Mouse (Mus musculus): ENCODE measurements around the gene 4932438H23Rik. TPM values are rescaled to one million over a fixed set of nuclear protein-coding genes. Genes with fewer than 3 reads are reported as not detected.
A peak's percentile ranks its signal among the peaks of the same experiment; 100 is the strongest.
"Not testable (repeated sequence)": the region's sequence is repeated elsewhere in the genome, so short reads cannot be mapped to it uniquely, and the experiment has no call there.

4932438H23Rik gene
- polyA plus RNA-seq, 1 experiment from 2014 or later = not detected

DNA sequence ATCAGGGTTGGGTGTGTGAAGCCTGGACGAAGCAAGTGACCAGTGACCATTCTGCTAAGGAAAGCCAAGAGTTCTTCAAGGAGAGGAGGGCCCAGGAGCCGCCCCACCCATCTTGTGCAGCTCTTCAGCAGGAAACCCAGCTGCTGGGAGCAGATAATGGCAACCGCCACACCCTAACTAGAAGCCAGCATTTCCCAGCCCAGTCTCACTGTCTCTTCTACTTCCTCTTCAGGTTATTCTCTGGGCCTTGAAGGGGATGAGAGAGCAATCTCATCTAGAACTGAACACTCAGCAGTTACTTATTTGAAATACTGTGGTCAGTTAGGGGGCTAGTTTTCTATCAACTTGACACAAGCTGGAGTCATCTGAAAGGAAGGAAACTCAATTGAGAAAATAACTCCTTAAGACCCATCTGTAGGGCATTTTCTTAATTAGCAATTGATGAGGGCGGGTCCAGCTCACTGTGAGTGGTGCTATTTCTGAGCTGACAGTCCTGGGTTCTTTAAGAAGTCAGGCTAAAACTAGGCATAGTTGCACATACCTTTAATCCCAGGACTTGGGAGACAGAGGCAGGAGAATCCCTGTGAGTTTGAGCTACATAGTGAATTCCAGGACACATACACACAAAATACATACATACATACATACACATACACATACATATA lies 8.1 kb downstream of the 4932438H23Rik start:
- Histone ChIP-seq H3K9ac (ENCODE audit: low read length) (no peak overlapping the region), H3K4me2 (no peak overlapping the region), H3K27me3 (ENCODE audit: control insufficient read depth, insufficient read depth, low read length) (no peaks in the 10 kb centered on the region; the same call in none of the 2 replicates), H3K4me1 (ENCODE audit: control insufficient read depth, insufficient read depth, low read length) (no peaks in the 10 kb centered on the region), H3K4me3 (ENCODE audit: low read depth, low read length) (no peak overlapping the region), H3K9me3 (ENCODE audit: control insufficient read depth, low read length) (no peaks in the 10 kb centered on the region), H3K36me3 (ENCODE audit: control insufficient read depth, insufficient read depth, low read length) (no peaks in the 10 kb centered on the region), H3K27ac (ENCODE audit: low read depth, low read length) (no peak overlapping the region)
- WGBS = 75% methylated on average over 4 of the region's 4 CpGs
- no peak for ATAC-seq (ENCODE audit: low FRiP score)
- DNase-seq (ENCODE audit: low spot score, missing footprints) = no peak

DNA sequence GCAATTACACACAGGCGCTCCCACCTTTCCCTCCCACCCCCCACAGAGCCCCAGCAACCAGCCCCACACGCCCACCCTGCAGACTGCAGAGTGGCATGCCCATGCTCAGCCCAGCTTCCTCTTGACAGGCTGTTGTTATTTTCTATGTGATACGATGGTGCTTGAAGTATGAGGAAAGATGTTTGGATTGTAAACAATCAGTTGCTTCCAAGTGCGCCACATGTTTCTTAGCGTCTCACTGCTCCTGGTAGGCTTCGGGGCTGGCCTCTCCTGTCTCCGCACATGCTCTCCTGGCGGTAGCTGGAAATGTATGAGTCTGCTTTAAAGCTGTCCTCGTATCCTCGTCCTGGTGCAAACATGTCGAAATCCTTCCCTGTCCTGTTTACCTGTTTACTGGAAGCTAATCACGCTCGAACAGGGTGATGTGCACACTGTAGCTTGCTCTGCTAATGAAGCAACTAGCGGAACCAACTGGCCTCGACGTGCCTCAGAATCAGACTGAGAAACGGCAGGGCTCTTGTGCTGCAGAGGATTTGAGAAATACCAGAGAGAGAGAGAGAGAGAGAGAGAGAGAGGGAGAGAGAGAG lies 9.6 kb downstream of the 4932438H23Rik start:
- 74% methylated on average over 17 of the region's 17 CpGs for WGBS
- no peak for DNase-seq (ENCODE audit: low spot score, missing footprints)

GRCm38 (mm10) chr16:91084307-91085238 lies 10.3 kb downstream of the 4932438H23Rik start:
- H3K27me3 ChIP-seq (ENCODE audit: control insufficient read depth, insufficient read depth, low read length) = no peaks in the 10 kb centered on the region; the same call in none of the 2 replicates
- no peak overlapping the region for H3K27ac ChIP-seq (ENCODE audit: low read depth, low read length)
- no peak for ATAC-seq (ENCODE audit: low FRiP score)
- no peak overlapping the region for H3K4me2 ChIP-seq
- H3K4me1 ChIP-seq (ENCODE audit: control insufficient read depth, insufficient read depth, low read length) = no peaks in the 10 kb centered on the region
- H3K9me3 ChIP-seq (ENCODE audit: control insufficient read depth, low read length) = no peaks in the 10 kb centered on the region
- H3K4me3 ChIP-seq (ENCODE audit: low read depth, low read length) = no peak overlapping the region
- H3K36me3 ChIP-seq (ENCODE audit: control insufficient read depth, insufficient read depth, low read length) = no peaks in the 10 kb centered on the region
- 89% methylated on average over 21 of the region's 21 CpGs for WGBS
- no peak for DNase-seq (ENCODE audit: low spot score, missing footprints)
- no peak overlapping the region for H3K9ac ChIP-seq (ENCODE audit: low read length)

More for the DNA sequence above, 9.6 kb downstream of the 4932438H23Rik start:
- Histone ChIP-seq H3K36me3 (ENCODE audit: control insufficient read depth, insufficient read depth, low read length) (no peaks in the 10 kb centered on the region), H3K4me2 (no peak overlapping the region), H3K27me3 (ENCODE audit: control insufficient read depth, insufficient read depth, low read length) (no peaks in the 10 kb centered on the region; the same call in none of the 2 replicates), H3K4me1 (ENCODE audit: control insufficient read depth, insufficient read depth, low read length) (no peaks in the 10 kb centered on the region), H3K27ac (ENCODE audit: low read depth, low read length) (no peak overlapping the region), H3K9ac (ENCODE audit: low read length) (no peak overlapping the region), H3K9me3 (ENCODE audit: control insufficient read depth, low read length) (no peaks in the 10 kb centered on the region), H3K4me3 (ENCODE audit: low read depth, low read length) (no peak overlapping the region)
- ATAC-seq (ENCODE audit: low FRiP score) = no peak

DNA sequence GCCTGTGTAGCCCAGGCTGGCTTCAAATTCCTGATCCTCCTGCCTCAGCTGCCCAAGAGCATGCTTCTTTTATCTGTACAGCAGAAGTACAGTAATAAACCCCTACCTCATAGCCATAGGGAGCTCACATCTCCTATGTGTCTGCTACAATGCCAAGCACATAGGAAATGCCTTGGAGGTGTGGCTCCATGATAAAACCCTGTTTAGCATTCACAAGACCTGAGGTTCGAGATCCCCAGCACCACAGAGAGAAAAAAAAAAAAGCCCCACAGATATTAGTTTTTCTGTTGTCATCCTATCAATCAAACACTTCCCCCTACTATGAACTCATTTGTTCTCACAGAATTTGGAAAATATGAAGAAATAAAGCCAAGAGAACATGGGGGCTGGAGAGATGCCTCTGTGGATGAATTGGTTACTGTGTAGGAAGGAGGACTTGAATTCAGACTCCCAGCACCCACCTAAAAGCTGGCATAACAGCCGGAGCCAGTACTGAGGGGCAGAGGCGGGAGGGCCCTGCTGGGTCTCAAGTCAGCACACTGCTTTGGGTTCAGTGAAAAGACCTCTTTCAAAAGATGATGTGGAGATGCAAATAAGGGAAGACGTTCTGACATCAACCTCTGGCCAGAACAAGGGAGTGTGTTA lies 11.8 kb downstream of the 4932438H23Rik start:
- H3K27me3 ChIP-seq (ENCODE audit: control insufficient read depth, insufficient read depth, low read length) = no peaks in the 10 kb centered on the region; the same call in none of the 2 replicates

GRCm38 (mm10) chr16:91081508-91081907 lies 13.4 kb downstream of the 4932438H23Rik start:
- no peak overlapping the region for H3K9ac ChIP-seq (ENCODE audit: low read length)
- WGBS = 22% methylated on average over 11 of the region's 12 CpGs

More for the DNA sequence above, 11.8 kb downstream of the 4932438H23Rik start:
- Histone ChIP-seq H3K27ac (ENCODE audit: low read depth, low read length) (no peak overlapping the region), H3K9ac (ENCODE audit: low read length) (no peak overlapping the region), H3K4me3 (ENCODE audit: low read depth, low read length) (no peak overlapping the region), H3K36me3 (ENCODE audit: control insufficient read depth, insufficient read depth, low read length) (no peaks in the 10 kb centered on the region), H3K4me1 (ENCODE audit: control insufficient read depth, insufficient read depth, low read length) (no peaks in the 10 kb centered on the region), H3K9me3 (ENCODE audit: control insufficient read depth, low read length) (no peaks in the 10 kb centered on the region), H3K4me2 (no peak overlapping the region)
- WGBS = 73% methylated on average over 4 of the region's 4 CpGs
- DNase-seq (ENCODE audit: low spot score, missing footprints) = no peak
- no peak for ATAC-seq (ENCODE audit: low FRiP score)

DNA sequence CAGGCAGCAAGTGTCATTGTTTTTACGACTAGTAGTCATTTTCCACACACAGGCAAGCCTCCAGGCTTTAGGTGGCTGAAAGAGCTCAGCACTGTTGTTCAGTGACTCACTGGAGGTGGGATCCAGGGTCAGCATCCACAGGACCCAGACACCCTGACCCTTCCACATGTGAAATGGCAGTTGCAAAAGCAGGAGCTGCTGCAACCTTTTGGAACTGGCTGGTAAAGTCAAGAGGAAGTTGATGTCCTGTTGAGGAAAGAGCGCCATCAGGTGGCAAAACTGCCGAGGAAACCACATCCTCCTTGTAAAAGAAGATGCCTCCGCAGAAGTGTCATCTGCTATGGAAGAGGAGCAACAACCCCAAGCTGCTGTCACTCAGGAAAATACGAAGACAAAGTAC lies 18.7 kb downstream of the 4932438H23Rik start:
- H3K4me1 ChIP-seq (ENCODE audit: control insufficient read depth, insufficient read depth, low read length) = no peaks in the 10 kb centered on the region
- no peaks in the 10 kb centered on the region for H3K36me3 ChIP-seq (ENCODE audit: control insufficient read depth, insufficient read depth, low read length)
- H3K27ac ChIP-seq (ENCODE audit: low read depth, low read length) = no peak overlapping the region
- no peak overlapping the region for H3K4me3 ChIP-seq (ENCODE audit: low read depth, low read length)
- no peak overlapping the region for H3K9ac ChIP-seq (ENCODE audit: low read length)
- H3K27me3 ChIP-seq (ENCODE audit: control insufficient read depth, insufficient read depth, low read length) = no peaks in the 10 kb centered on the region
- ATAC-seq (ENCODE audit: low FRiP score) = no peak
- H3K9me3 ChIP-seq (ENCODE audit: control insufficient read depth, low read length) = no peaks in the 10 kb centered on the region
- no peak for DNase-seq (ENCODE audit: low spot score, missing footprints)
- WGBS = 82% methylated on average over 5 of the region's 5 CpGs
- H3K4me2 ChIP-seq = no peak overlapping the region

More at GRCm38 (mm10) chr16:91081508-91081907, 13.4 kb downstream of the 4932438H23Rik start:
- no peaks in the 10 kb centered on the region for H3K9me3 ChIP-seq (ENCODE audit: control insufficient read depth, low read length)
- H3K27me3 ChIP-seq (ENCODE audit: control insufficient read depth, insufficient read depth, low read length) = no peaks in the 10 kb centered on the region; the same call in none of the 2 replicates
- no peaks in the 10 kb centered on the region for H3K36me3 ChIP-seq (ENCODE audit: control insufficient read depth, insufficient read depth, low read length)
- H3K27ac ChIP-seq (ENCODE audit: low read depth, low read length) = no peak overlapping the region
- H3K4me2 ChIP-seq = no peak overlapping the region
- ATAC-seq (ENCODE audit: low FRiP score) (0 out of 2 replicates have a peak, but pooled peaks have one; percentile 14), DNase-seq (ENCODE audit: low spot score, missing footprints) (peak; percentile 97)
- no peak overlapping the region for H3K4me3 ChIP-seq (ENCODE audit: low read depth, low read length)
- H3K4me1 ChIP-seq (ENCODE audit: control insufficient read depth, insufficient read depth, low read length) = no peaks in the 10 kb centered on the region

- H3K27ac ChIP-seq (ENCODE audit: low read depth, low read length); H3K4me2 ChIP-seq; H3K9me3 ChIP-seq (ENCODE audit: control insufficient read depth, low read length); DNase-seq (ENCODE audit: low spot score, missing footprints); H3K9ac ChIP-seq (ENCODE audit: low read length); H3K4me3 ChIP-seq (ENCODE audit: low read depth, low read length); H3K4me1 ChIP-seq (ENCODE audit: control insufficient read depth, insufficient read depth, low read length); ATAC-seq (ENCODE audit: low FRiP score); H3K36me3 ChIP-seq (ENCODE audit: control insufficient read depth, insufficient read depth, low read length); H3K27me3 ChIP-seq (ENCODE audit: control insufficient read depth, insufficient read depth, low read length): not testable (repeated sequence)
- WGBS = 92% methylated on average over 8 of the region's 8 CpGs
Measured at GRCm38 (mm10) chr16:91075423-91075822, 19.5 kb downstream of the 4932438H23Rik start.

DNA sequence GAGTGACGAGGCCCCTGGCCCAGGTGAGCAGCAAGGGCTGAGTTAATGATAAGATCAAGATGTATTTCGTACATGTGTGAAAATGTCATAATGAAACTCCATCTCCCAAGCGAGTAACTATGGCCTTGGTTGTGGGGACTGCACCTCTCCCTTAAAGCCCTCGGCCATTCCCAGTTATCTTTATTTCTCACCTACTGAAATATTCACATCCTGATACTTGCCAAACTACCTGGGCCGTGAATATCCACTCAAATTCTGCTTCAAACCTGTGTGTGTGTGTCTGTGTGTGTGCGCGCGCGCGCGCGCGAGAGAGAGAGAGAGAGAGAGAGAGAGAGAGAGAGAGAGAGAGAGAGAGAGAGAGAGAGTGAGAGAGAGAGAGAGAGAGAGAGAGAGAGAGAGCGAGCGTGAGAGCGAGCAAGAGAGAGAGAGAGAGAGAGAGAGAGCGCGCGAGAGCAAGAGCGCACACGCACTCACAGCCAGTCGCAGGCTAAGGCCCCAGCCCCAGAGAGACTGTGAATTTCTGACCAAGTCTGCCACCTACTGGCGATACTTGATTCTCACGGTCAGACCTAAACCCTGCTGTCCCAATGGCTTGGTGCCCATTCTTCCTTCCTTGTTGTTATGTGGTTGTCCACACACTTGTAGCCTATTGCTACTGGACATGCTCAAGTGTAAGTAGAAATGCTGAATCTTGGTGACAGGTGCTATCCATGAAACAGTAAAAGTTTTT lies 21.6 kb downstream of the 4932438H23Rik start:
- Histone ChIP-seq H3K27me3 (ENCODE audit: control insufficient read depth, insufficient read depth, low read length) (no peaks in the 10 kb centered on the region), H3K27ac (ENCODE audit: low read depth, low read length) (no peak overlapping the region), H3K4me3 (ENCODE audit: low read depth, low read length) (no peak overlapping the region), H3K9ac (ENCODE audit: low read length) (no peak overlapping the region), H3K4me2 (no peak overlapping the region), H3K4me1 (ENCODE audit: control insufficient read depth, insufficient read depth, low read length) (peaks cover 3% of the 10 kb centered on the region; the same call in 1 of the 2 replicates), H3K9me3 (ENCODE audit: control insufficient read depth, low read length) (no peaks in the 10 kb centered on the region), H3K36me3 (ENCODE audit: control insufficient read depth, insufficient read depth, low read length) (no peaks in the 10 kb centered on the region)
- ATAC-seq (ENCODE audit: low FRiP score) (peak; percentile 97), DNase-seq (ENCODE audit: low spot score, missing footprints) (peak; percentile 99)
- WGBS = 39% methylated on average over 22 of the region's 24 CpGs
